Mouse (Mus musculus): Measurements from ENCODE around the gene Dpf3. TPM values are rescaled to one million over a fixed set of nuclear protein-coding genes. Genes with fewer than 3 reads are reported as not detected.

The Dpf3 gene
- polyA plus RNA-seq, 1 experiment from 2014 or later = 19.3 TPM

- H3K4me1 ChIP-seq (ENCODE audit: control insufficient read depth, insufficient read depth, low read length) = no peaks in the 10 kb centered on the region
- no peak overlapping the region for H3K9ac ChIP-seq (ENCODE audit: low read depth, low read length)
- no peak for ATAC-seq
- no peak overlapping the region for H3K4me2 ChIP-seq (ENCODE audit: low read length)
- 86% methylated on average over 4 of the region's 4 CpGs for WGBS
- no peak overlapping the region for H3K27ac ChIP-seq (ENCODE audit: low read length)
- H3K27me3 ChIP-seq (ENCODE audit: control insufficient read depth, insufficient read depth, low read depth, low read length) = no peaks in the 10 kb centered on the region
- H3K9me3 ChIP-seq (replicated peaks; ENCODE audit: control insufficient read depth, low read length, poor library complexity, severe bottlenecking) = no peaks in the 10 kb centered on the region
- H3K36me3 ChIP-seq (ENCODE audit: control insufficient read depth, insufficient read depth, low read length) = no peaks in the 10 kb centered on the region
- H3K4me3 ChIP-seq (ENCODE audit: low read depth, low read length) = no peak overlapping the region
Observed at GRCm38 (mm10) chr12:83254399-83254798, 233.1 kb downstream of the Dpf3 start.

- no peak for ATAC-seq
- 82% methylated on average over 3 of the region's 3 CpGs for WGBS
- Histone ChIP-seq H3K9ac (ENCODE audit: low read depth, low read length) (no peak overlapping the region), H3K36me3 (ENCODE audit: control insufficient read depth, insufficient read depth, low read length) (no peaks in the 10 kb centered on the region), H3K4me2 (ENCODE audit: low read length) (no peak overlapping the region), H3K27ac (ENCODE audit: low read length) (no peak overlapping the region), H3K4me1 (ENCODE audit: control insufficient read depth, insufficient read depth, low read length) (no peaks in the 10 kb centered on the region), H3K27me3 (ENCODE audit: control insufficient read depth, insufficient read depth, low read depth, low read length) (no peaks in the 10 kb centered on the region), H3K4me3 (ENCODE audit: low read depth, low read length) (no peak overlapping the region), H3K9me3 (replicated peaks; ENCODE audit: control insufficient read depth, low read length, poor library complexity, severe bottlenecking) (no peaks in the 10 kb centered on the region)
Observed at GRCm38 (mm10) chr12:83249066-83249465, 238.4 kb downstream of the Dpf3 start.

GRCm38 (mm10) chr12:83248636-83249035 lies 238.9 kb downstream of the Dpf3 start:
- H3K4me1 ChIP-seq (ENCODE audit: control insufficient read depth, insufficient read depth, low read length) = no peaks in the 10 kb centered on the region
- ATAC-seq = no peak
- no peaks in the 10 kb centered on the region for H3K36me3 ChIP-seq (ENCODE audit: control insufficient read depth, insufficient read depth, low read length)
- no peak overlapping the region for H3K4me3 ChIP-seq (ENCODE audit: low read depth, low read length)
- H3K4me2 ChIP-seq (ENCODE audit: low read length) = no peak overlapping the region
- no peaks in the 10 kb centered on the region for H3K27me3 ChIP-seq (ENCODE audit: control insufficient read depth, insufficient read depth, low read depth, low read length)
- no peak overlapping the region for H3K9ac ChIP-seq (ENCODE audit: low read depth, low read length)
- WGBS = 78% methylated on average over 2 of the region's 2 CpGs
- no peaks in the 10 kb centered on the region for H3K9me3 ChIP-seq (replicated peaks; ENCODE audit: control insufficient read depth, low read length, poor library complexity, severe bottlenecking)
- H3K27ac ChIP-seq (ENCODE audit: low read length) = no peak overlapping the region

- H3K9me3 ChIP-seq (replicated peaks; ENCODE audit: control insufficient read depth, low read length, poor library complexity, severe bottlenecking) = no peaks in the 10 kb centered on the region
- no peak overlapping the region for H3K4me3 ChIP-seq (ENCODE audit: low read depth, low read length)
- H3K9ac ChIP-seq (ENCODE audit: low read depth, low read length) = no peak overlapping the region
- H3K27me3 ChIP-seq (ENCODE audit: control insufficient read depth, insufficient read depth, low read depth, low read length) = no peaks in the 10 kb centered on the region
- H3K27ac ChIP-seq (ENCODE audit: low read length) = no peak overlapping the region
- no peaks in the 10 kb centered on the region for H3K36me3 ChIP-seq (ENCODE audit: control insufficient read depth, insufficient read depth, low read length)
- 82% methylated on average over 3 of the region's 3 CpGs for WGBS
- no peaks in the 10 kb centered on the region for H3K4me1 ChIP-seq (ENCODE audit: control insufficient read depth, insufficient read depth, low read length)
- no peak overlapping the region for H3K4me2 ChIP-seq (ENCODE audit: low read length)
- ATAC-seq = no peak
Observed at GRCm38 (mm10) chr12:83247669-83248068, 239.8 kb downstream of the Dpf3 start.

GRCm38 (mm10) chr12:83241022-83241421 lies 246.5 kb downstream of the Dpf3 start:
- Histone ChIP-seq H3K9ac (ENCODE audit: low read depth, low read length) (no peak overlapping the region), H3K4me1 (ENCODE audit: control insufficient read depth, insufficient read depth, low read length) (peaks cover 5% of the 10 kb centered on the region; the same call in 1 of the 2 replicates), H3K27me3 (ENCODE audit: control insufficient read depth, insufficient read depth, low read depth, low read length) (no peaks in the 10 kb centered on the region), H3K36me3 (ENCODE audit: control insufficient read depth, insufficient read depth, low read length) (no peaks in the 10 kb centered on the region), H3K27ac (ENCODE audit: low read length) (no peak overlapping the region), H3K4me2 (ENCODE audit: low read length) (no peak overlapping the region), H3K4me3 (ENCODE audit: low read depth, low read length) (no peak overlapping the region), H3K9me3 (replicated peaks; ENCODE audit: control insufficient read depth, low read length, poor library complexity, severe bottlenecking) (no peaks in the 10 kb centered on the region)
- no peak for ATAC-seq
- 76% methylated on average over 3 of the region's 3 CpGs for WGBS

GRCm38 (mm10) chr12:83240571-83240970 lies 246.9 kb downstream of the Dpf3 start:
- H3K27me3 ChIP-seq (ENCODE audit: control insufficient read depth, insufficient read depth, low read depth, low read length) = no peaks in the 10 kb centered on the region
- no peak overlapping the region for H3K9ac ChIP-seq (ENCODE audit: low read depth, low read length)
- H3K4me2 ChIP-seq (ENCODE audit: low read length) = no peak overlapping the region
- ATAC-seq = no peak
- H3K4me1 ChIP-seq (ENCODE audit: control insufficient read depth, insufficient read depth, low read length) = peaks cover 5% of the 10 kb centered on the region; the same call in 1 of the 2 replicates
- no peak overlapping the region for H3K4me3 ChIP-seq (ENCODE audit: low read depth, low read length)
- H3K36me3 ChIP-seq (ENCODE audit: control insufficient read depth, insufficient read depth, low read length) = no peaks in the 10 kb centered on the region
- H3K27ac ChIP-seq (ENCODE audit: low read length) = no peak overlapping the region
- no peaks in the 10 kb centered on the region for H3K9me3 ChIP-seq (replicated peaks; ENCODE audit: control insufficient read depth, low read length, poor library complexity, severe bottlenecking)

- H3K36me3 ChIP-seq (ENCODE audit: control insufficient read depth, insufficient read depth, low read length) = no peaks in the 10 kb centered on the region
- H3K9me3 ChIP-seq (replicated peaks; ENCODE audit: control insufficient read depth, low read length, poor library complexity, severe bottlenecking) = 0 out of 2 replicates have a peak, but pooled peaks cover under 1% of the 10 kb centered on the region
- H3K4me2 ChIP-seq (ENCODE audit: low read length) = no peak overlapping the region
- no peaks in the 10 kb centered on the region for H3K27me3 ChIP-seq (ENCODE audit: control insufficient read depth, insufficient read depth, low read depth, low read length)
- ATAC-seq = no peak
- no peak overlapping the region for H3K27ac ChIP-seq (ENCODE audit: low read length)
- H3K9ac ChIP-seq (ENCODE audit: low read depth, low read length) = no peak overlapping the region
- no peak overlapping the region for H3K4me3 ChIP-seq (ENCODE audit: low read depth, low read length)
- peaks cover 11% of the 10 kb centered on the region for H3K4me1 ChIP-seq (ENCODE audit: control insufficient read depth, insufficient read depth, low read length)
- whole genome bisulfite sequencing = 95% methylated on average over 6 of the region's 6 CpGs
Observed at GRCm38 (mm10) chr12:83235781-83236180, 251.7 kb downstream of the Dpf3 start.

GRCm38 (mm10) chr12:83234981-83235380 lies 252.5 kb downstream of the Dpf3 start:
- ATAC-seq = no peak
- Histone ChIP-seq H3K27me3 (ENCODE audit: control insufficient read depth, insufficient read depth, low read depth, low read length) (no peaks in the 10 kb centered on the region), H3K27ac (ENCODE audit: low read length) (no peak overlapping the region), H3K9me3 (replicated peaks; ENCODE audit: control insufficient read depth, low read length, poor library complexity, severe bottlenecking) (0 out of 2 replicates have a peak, but pooled peaks cover 2% of the 10 kb centered on the region), H3K36me3 (ENCODE audit: control insufficient read depth, insufficient read depth, low read length) (no peaks in the 10 kb centered on the region), H3K4me2 (ENCODE audit: low read length) (no peak overlapping the region), H3K4me1 (ENCODE audit: control insufficient read depth, insufficient read depth, low read length) (peaks cover 11% of the 10 kb centered on the region), H3K9ac (ENCODE audit: low read depth, low read length) (no peak overlapping the region), H3K4me3 (ENCODE audit: low read depth, low read length) (no peak overlapping the region)
- 58% methylated on average over 2 of the region's 2 CpGs for WGBS

GRCm38 (mm10) chr12:83233651-83234050 lies 253.9 kb downstream of the Dpf3 start:
- H3K27ac ChIP-seq (ENCODE audit: low read length) = no peak overlapping the region
- 0 out of 2 replicates have a peak, but pooled peaks cover 2% of the 10 kb centered on the region for H3K9me3 ChIP-seq (replicated peaks; ENCODE audit: control insufficient read depth, low read length, poor library complexity, severe bottlenecking)
- peaks cover 11% of the 10 kb centered on the region for H3K4me1 ChIP-seq (ENCODE audit: control insufficient read depth, insufficient read depth, low read length)
- ATAC-seq = 0 out of 2 replicates have a peak, but pooled peaks have one; percentile 39
- H3K4me2 ChIP-seq (ENCODE audit: low read length) = no peak overlapping the region
- no peaks in the 10 kb centered on the region for H3K36me3 ChIP-seq (ENCODE audit: control insufficient read depth, insufficient read depth, low read length)
- H3K27me3 ChIP-seq (ENCODE audit: control insufficient read depth, insufficient read depth, low read depth, low read length) = no peaks in the 10 kb centered on the region
- WGBS = 23% methylated on average over 7 of the region's 7 CpGs
- no peak overlapping the region for H3K4me3 ChIP-seq (ENCODE audit: low read depth, low read length)
- no peak overlapping the region for H3K9ac ChIP-seq (ENCODE audit: low read depth, low read length)
